Mouse (Mus musculus) left cerebral cortex, postnatal 36 days (tissue): ENCODE measurements around the gene Egfl6. TPM values are rescaled to one million over a fixed set of nuclear protein-coding genes. Genes with fewer than 3 reads are reported as not detected.
A peak's percentile ranks its signal among the peaks of the same experiment; 100 is the strongest.
"Not testable (repeated sequence)": the region's sequence is repeated elsewhere in the genome, so short reads cannot be mapped to it uniquely, and the experiment has no call there.

Experiments
- DNase-seq, 2 experiments: peaks; one replicate each; pipeline ENCODE4 v3.0.0; 2021 to 2022; ENCODE audit warnings: low spot score in 2 of 2, mixed read lengths in 1 of 2
- intact Hi-C: fragments of 180-260 bp; cut with DNase I; formaldehyde crosslinking; loops from one replicate; pipeline ENCODE4 v1.15.1; 2025
- total RNA-seq, 2 experiments: library from RNA; stranded (reverse); gene quantifications; 2 replicates each; pipeline ENCODE4 v1.2.3; 2021

The Egfl6 gene
- total RNA-seq, 2 experiments from 2014 or later = 2.5 to 2.8 TPM

DNA sequence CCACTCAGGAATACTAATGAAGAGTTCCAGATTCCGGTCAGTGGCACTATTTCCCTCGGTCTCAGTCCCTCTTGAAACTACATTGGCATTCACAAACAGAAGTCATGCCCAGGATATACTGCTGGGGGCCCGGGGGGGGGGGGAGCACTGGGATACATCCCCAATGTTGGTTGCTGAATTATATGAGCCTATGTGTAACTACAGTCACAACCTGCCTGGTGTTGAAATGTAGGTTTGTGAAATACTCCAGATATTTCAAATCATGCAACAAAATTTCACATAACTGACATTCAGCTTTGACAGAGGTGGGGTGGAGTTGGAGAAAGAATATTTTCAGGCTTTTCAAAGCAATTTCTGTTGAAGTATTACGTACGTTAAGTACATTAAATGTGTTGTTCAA is 64.7 kb downstream of the Egfl6 start:
- intact Hi-C loops = no loop called here
- DNase-seq = no peak

DNA sequence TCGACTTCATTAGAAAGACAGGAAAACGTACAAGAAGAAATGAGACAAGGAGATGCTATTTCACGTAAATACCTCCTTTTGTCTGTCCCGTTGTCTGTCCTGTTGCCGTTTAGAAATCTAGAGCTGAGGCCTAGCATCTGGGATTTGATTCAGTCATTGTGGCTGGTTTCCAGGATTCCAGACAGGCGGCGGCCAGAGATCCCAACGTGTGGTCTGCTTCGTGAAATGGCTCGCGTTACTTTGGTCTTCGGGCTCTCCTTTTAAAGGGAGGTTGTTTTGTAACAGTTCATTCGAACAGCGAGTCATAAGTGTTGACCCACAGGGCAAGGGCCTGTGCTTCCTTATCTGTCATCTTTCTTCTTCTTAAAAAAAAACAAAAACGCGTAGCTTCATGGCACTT is 67.2 kb downstream of the Egfl6 start, which contains the start of gene Tceanc:
Gene Tceanc (minus strand): TSS at position 223 of the 400 bp plus-strand sequence.
- no peak for DNase-seq
- intact Hi-C loops = no loop called here

DNA sequence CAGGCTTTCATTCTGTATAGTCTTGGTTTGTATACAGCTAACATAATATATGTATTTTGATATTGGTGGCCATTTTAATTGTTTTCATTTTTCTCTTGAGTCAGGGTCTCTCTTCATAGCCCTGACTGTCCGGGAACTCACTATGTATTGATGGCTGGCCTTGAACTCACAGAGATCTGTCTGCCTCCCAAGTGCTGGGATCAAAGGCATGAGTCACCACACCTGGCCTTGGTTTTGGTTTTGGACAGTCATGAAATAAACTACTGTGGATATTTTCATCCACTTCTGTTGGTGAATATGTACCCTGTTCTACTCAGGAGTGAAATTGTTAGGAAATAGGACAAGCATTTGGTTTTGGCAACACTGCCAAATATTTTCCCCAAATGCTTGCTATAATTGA is 68.9 kb downstream of the Egfl6 start:
- DNase-seq = no peak
- intact Hi-C loops = no loop called here

DNA sequence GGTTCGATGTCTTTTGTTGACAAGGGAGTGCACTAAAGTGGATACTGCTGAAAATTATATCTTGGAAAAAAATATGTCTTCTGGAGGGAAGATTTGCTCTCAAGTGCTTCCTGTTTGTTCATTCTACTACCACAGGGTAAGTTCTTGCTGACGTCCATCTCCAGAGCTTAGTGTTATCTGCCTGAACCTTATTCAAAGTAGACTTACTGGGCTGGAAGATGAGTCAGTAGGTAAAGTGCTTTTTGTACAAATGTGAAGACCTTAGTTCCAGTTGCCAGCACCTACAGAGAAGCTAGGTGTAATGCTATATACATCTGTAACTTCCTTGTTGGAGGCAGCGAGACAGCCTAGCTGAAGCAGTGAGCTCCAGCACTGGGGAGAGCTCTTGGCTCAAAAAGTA is 69.6 kb downstream of the Egfl6 start:
- intact Hi-C loops = no loop called here
- DNase-seq = no peak

DNA sequence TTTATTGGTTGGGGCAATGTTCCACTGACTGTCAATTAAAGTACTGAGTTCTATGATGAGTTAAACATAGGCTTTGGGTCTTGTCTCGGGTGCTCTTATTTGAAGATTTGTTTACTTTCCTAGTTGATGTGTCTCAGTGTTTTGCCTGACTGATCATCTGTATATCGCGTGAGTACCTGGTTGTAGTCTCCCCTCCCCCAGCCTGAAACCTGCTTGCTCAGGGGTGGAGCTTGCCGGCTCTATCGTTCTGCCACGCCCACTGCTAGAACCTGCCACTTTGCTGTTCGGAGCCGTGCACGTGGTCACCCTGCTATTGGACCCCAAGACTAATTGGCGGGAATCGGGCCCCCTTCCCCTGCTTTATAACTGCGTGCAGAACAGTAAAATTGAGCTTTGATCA is 71.5 kb downstream of the Egfl6 start:
- DNase-seq, intact Hi-C loops: not testable (repeated sequence)

DNA sequence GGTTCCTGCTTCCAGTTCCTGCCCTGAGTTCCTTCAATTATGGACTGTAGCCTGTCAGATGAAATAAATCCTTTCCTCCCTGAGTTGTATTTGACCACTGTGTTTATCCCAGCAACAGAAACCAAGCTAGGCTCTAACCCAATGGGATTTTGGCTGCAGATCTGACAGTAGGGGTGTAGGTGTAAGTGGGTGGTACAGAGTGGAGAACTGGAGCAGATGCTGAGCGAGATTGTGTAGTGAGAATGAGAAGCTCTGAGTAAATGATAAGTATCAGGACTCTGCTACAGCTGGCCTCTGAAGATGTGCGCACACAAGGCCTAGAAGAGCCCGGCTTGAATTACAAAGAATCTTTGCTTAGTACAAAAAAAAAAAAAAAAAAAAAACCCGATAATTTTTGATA is 73.4 kb downstream of the Egfl6 start:
- DNase-seq = peak; percentile 6 to 8
- intact Hi-C loops = no loop called here

DNA sequence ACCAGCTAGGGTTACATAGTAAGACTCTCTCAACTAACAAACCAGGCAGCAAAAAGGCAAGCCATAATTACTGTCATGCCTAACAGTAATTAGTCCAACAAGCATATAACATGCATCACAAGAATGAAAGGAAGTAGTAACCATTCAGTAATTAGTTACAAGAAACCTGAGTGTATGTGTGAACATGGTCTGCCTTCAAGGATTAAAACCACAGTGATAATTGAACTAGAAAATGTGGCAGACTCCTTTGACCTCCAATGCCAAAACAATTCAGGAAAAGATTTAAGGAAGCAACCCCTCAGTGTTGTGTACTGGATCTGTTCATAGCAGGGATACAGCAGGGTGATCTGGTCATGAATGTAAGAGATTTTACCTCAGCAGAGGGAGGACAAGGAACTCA is 74.4 kb downstream of the Egfl6 start:
- intact Hi-C loops = no loop called here

DNA sequence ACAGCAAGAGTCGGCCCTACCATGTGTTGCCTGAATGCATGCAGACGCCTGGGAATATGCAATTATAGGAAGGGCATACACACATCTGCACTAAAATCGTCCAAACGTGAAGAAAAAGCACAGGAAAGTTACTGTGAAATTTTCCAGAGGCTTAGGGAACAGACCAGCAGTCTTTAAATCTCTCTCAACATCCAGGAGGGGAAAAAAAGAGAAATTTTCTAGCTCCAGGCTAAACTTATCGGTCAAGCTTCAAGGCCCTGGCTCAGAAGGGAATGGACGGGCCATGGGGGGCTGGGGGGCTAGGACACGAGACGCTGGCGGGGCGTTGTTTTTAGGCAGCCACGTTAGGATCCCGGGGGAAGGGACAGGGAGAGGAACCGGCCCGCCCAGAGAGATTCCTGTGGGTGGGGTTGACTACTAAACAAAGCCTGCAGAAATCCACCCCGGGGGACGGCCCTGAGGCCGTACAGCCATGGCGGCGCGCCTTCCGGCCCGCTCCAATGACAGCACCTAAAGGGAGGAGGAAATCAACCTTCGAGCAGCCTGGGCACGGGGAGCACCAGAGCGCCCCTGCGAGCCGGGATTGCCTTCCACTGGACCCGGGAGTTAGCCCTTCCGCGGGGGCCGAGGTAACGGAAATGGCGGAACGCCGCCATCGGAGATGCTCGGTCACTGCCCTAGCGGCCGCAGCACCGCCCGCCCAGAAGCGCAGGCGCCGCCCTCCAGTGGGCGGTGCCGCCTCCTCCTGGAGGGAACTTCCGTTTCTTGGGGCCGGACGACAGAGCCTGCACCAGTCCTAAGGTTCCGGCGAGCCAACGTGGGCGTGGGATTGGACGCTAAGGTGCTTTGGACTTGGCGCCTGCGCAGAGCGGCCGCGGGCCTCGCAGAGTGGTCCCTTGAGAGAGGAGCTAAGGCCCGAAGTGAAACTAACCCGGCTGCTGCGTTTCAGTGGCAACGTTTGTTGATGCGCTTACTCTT is 75.5 kb downstream of the Egfl6 start:
- intact Hi-C loops = loop anchor here (1.0 kb wide), 1 partner anchor 31 kb away; the partner anchor contains the start of gene Rab9
- DNase-seq = peak; percentile 87 to 88

More for the DNA sequence above, 74.4 kb downstream of the Egfl6 start:
- DNase-seq = no peak

DNA sequence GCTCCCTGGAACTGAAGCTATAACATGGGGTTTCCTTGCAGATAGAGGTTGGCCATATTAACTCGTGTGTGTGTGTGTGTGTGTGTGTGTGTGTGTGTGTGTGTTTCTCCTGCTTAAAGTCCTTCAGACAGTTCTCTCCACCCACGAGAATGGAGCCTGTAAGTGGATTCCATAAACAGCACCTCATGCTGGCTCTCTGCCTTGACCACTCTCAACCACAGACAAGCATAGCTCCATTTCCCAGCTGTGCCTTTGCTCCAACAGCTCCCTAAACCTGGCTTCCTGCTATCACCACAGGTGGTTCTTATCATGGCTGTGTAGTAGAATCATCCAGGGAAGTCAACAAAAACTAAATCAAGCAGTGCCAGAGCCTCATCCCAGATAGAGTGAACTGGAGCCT is 81.1 kb downstream of the Egfl6 start:
- DNase-seq = no peak
- intact Hi-C loops = no loop called here

DNA sequence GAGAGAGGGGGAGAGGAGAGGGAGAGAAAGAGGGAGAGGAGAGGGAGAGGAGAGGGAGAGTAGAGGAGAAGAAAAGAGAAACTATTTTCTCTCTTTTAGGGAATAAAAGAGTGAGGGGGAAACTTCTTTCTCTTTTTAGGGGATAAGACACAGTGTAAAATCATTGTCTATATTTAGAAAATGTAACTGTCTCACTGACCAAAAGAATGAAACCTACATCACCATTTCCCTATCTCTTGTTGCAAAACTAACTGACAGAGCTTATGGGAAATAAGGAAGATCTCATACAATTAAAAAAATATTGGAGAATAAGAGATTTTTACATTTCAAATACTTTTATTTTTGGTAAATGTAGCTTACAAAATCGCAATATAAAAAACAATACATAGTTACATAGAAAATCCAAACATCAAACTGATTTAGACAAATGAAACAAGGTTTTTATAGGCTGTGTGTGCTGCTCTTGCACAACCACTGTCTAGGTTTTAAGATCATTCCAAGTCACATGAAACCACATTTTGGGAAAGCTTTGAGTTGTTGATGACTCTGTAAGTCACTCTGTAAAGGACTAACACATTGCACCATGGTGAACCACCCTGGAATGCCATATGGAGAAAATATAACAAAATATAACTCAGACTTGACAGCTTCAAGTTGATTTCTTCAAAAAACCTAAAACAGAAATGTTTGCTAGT is 85.9 kb downstream of the Egfl6 start:
- intact Hi-C loops = no loop called here
- no peak for DNase-seq

DNA sequence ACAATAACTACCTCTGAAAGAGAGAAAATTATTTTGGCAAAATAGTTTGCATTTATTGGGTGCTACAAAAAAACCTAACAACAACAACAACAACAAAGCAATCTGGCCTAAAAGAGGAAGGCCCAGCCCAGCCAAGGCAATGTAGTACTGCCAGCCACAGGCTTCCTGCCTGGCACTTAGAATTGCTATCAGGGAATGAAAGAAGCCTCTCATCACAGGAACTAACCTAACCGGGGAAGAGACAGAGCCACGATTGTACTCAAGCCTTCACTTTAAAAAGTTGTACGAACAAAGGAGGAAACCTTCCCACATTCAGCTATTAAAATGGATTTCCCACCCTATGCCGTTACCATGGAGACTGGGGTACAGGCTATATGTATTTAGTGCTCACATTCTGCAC is 87.7 kb downstream of the Egfl6 start:
- no peak for DNase-seq
- intact Hi-C loops = no loop called here

DNA sequence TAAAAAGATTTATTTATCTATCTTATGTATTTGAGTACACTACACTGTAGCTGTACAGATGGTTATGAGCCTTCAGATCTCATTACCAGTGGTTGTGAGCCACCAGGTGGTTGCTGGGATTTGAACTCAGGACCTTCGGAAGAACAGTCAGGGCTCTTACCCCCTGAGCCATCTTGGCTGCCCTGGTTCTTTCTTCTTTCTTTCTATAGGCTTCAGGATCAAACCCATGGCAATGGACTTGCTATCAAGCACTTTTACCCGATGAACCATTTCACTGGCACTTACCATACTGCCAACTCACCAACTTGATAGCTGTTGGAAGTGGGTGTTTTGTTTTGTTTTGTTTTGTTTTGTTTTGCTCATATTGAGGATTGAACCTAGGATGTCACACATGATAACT is 90.5 kb downstream of the Egfl6 start:
- no peak for DNase-seq

DNA sequence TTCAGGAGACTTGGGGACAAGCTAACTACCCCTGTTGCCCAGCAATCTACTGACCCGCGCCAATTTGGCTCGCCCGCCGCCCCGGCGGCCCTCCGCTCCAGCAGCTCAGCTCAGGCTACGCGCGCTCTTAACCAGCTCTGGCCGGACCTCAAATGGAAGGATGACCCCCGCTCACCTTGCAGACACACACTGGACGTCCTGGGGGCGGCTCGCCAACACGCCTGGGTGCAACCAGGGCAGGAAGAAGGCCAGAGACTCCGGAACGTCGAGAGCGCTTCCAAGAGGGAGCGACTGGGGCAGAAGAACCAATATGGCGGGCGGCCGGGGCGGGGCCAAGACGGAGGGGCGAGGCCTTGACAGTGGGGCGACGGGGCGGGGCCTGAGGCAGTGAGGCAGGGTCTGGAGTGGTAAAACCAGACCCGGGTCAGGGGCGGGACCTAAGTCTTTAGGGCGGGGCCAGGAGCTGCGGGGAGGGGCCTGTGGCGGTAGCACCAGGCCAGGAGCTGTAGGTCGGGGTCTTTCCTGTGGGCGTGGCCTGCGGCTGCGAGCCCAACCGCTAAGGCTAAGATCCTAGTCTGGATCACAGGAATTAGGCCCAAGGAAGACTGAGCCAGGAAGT is 106.0 kb downstream of the Egfl6 start, which contains the start of gene Rab9:
Gene Rab9 (minus strand): TSS at position 503 of the 619 bp plus-strand sequence.
- intact Hi-C loops = loop anchor here (1.0 kb wide), 1 partner anchor 31 kb away; no protein-coding TSS in a partner anchor
- DNase-seq = peak; percentile 81 to 86

More for the DNA sequence above, 90.5 kb downstream of the Egfl6 start:
- intact Hi-C loops = no loop called here

DNA sequence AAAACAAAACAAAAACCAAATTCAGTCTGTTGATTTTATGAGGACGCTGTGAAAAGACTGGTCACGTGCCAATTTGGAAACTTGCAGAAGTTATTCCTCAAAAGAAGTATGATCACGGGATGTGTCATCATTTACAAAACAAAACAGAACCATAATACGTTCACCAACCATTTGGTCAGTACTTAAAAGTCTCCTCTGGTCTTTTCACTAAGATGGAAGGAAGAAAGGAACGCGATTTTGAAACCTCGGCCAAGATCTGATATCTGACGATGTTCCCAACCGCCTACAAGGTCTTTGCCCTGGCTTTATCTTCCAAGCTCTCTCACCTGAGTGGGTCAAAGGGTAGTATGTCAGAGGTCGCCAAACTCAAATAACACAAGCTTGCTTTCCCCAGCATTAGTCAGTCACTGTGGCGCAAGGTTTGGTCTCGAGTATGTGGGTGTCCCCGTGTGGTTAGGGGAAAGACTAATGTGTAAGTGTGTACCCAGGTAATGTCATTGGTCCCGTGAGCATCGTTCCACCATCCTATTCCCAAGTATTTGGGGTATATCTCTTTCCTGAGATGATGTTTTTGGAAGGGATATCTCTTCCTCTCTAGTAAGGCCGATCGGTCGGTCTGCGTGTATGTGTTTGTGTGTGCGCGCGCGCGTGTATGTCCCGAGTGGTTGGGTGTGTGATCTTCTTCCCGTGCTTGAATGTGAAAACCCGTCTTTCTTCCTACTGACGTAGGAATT is 106.7 kb downstream of the Egfl6 start:
- DNase-seq = peak in 1 of 2 experiments; percentile 7
- intact Hi-C loops = loop anchor here (1.0 kb wide), 1 partner anchor 32 kb away; no protein-coding TSS in a partner anchor

DNA sequence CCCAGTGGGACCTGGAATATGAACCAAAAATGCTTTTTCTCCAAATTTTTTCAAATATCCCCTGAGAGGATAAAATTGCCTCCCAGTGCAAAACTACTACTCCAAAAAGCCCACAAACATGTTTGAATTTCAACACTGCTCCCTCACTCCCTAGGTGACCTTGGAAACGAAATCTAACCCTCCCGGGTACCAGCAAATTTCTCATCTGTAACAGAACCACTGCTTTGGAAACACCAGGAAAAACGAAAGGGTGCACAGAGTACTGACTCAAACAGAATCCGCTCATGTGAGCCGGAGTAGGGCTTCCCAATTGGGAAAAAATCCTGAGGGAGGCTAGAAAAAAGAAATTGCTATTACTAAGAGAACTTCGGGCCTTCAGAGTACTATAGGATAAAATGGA is 108.1 kb downstream of the Egfl6 start:
- no peak for DNase-seq
- intact Hi-C loops = no loop called here
